Mouse (Mus musculus) limb, embryonic 12.5 days (tissue): ENCODE results near the gene Slc39a13. TPM values are rescaled to one million over a fixed set of nuclear protein-coding genes. Genes with fewer than 3 reads are reported as not detected.

ENCODE experiments used
- ATAC-seq: fragments of 200-750 bp; cut with Nextera tagmentation; 2 replicates; pipeline ENCODE4 v1.8.0; 2017; ENCODE audit warnings: low read depth, moderate TSS enrichment; ENCODE audit not compliant: insufficient number of reproducible peaks, insufficient read depth, low FRiP score, low TSS enrichment
- H3K27ac ChIP-seq: fragments of 300-500 bp; sonication (generic); 2 replicates; pipeline ENCODE4 v1.5.1; 2016; ENCODE audit warnings: mild to moderate bottlenecking, moderate library complexity
- H3K27me3 ChIP-seq: fragments of 300-500 bp; sonication (generic); 2 replicates; pipeline ENCODE4 v1.6.1; 2016; ENCODE audit warnings: mild to moderate bottlenecking, moderate library complexity
- H3K36me3 ChIP-seq: fragments of 300-500 bp; sonication (generic); 2 replicates; pipeline ENCODE4 v1.6.1; 2016; ENCODE audit warnings: mild to moderate bottlenecking, moderate library complexity
- H3K4me1 ChIP-seq: fragments of 300-500 bp; sonication (generic); replicated peaks from 2 replicates; pipeline ENCODE4 v1.6.1; 2016
- H3K4me2 ChIP-seq: fragments of 300-500 bp; sonication (generic); 2 replicates; pipeline ENCODE4 v1.6.1; 2016; ENCODE audit warnings: mild to moderate bottlenecking, moderate library complexity
- H3K4me3 ChIP-seq: fragments of 300-500 bp; sonication (generic); replicated peaks from 2 replicates; pipeline ENCODE4 v1.5.1; 2016; ENCODE audit warnings: mild to moderate bottlenecking
- H3K9ac ChIP-seq: fragments of 300-500 bp; sonication (generic); replicated peaks from 2 replicates; pipeline ENCODE4 v1.6.1; 2016; ENCODE audit warnings: mild to moderate bottlenecking, moderate library complexity
- H3K9me3 ChIP-seq: fragments of 300-500 bp; sonication (generic); 2 replicates; pipeline ENCODE4 v1.6.1; 2016; ENCODE audit warnings: mild to moderate bottlenecking, moderate library complexity
- WGBS: fragments of 180-500 bp; shearing (Covaris S2); methylation state at CpG from one replicate; pipeline ENCODE4 v1.1.7; 2016; 5-methylcytosine and 5-hydroxymethylcytosine counted together
- polyA plus RNA-seq: library from polyadenylated mRNA; unstranded; fragments of >200 nt; fragmentation: Nextera tagmentation; extraction: Ambion mirVana; gene quantifications from 2 replicates; pipeline ENCODE4 v1.2.1, GENCODE M21; 2016

The Slc39a13 gene
- polyA plus RNA-seq, result 45.2 and 49.0 TPM in 2 replicates

GRCm38 (mm10) chr2:91070076-91070800, at the start of gene Slc39a13:
TSS of gene Slc39a13 (minus strand) at chr2:91070417.
- Histone ChIP-seq H3K4me3 (peak within 1 kb of the TSS; percentile 64), H3K27me3 (no peaks in the 10 kb centered on the region), H3K4me2 (peak within 1 kb of the TSS; percentile 86), H3K36me3 (peaks cover 25% of the 10 kb centered on the region), H3K9ac (peak within 1 kb of the TSS; percentile 73), H3K9me3 (no peaks in the 10 kb centered on the region), H3K4me1 (peaks cover 24% of the 10 kb centered on the region), H3K27ac (peak within 1 kb of the TSS; percentile 85)
- under 1% methylated on average over 68 of the region's 69 CpGs for WGBS
- peak; percentile 97 for ATAC-seq

- Histone ChIP-seq H3K27ac (no peak overlapping the region), H3K4me1 (peaks cover 12% of the 10 kb centered on the region; the same call in 1 of the 2 replicates), H3K36me3 (no peaks in the 10 kb centered on the region), H3K9me3 (no peaks in the 10 kb centered on the region), H3K27me3 (peaks cover 48% of the 10 kb centered on the region), H3K4me2 (no peak overlapping the region), H3K4me3 (no peak overlapping the region), H3K9ac (no peak overlapping the region)
- WGBS, result 86% methylated on average over 6 of the region's 6 CpGs
- ATAC-seq, result no peak
Observed at GRCm38 (mm10) chr2:91119551-91119950, 49.3 kb upstream of the Slc39a13 start.

- H3K4me3 ChIP-seq, result no peak overlapping the region
- no peak overlapping the region for H3K4me2 ChIP-seq
- H3K4me1 ChIP-seq, result peaks cover 12% of the 10 kb centered on the region; the same call in 1 of the 2 replicates
- H3K9me3 ChIP-seq, result no peaks in the 10 kb centered on the region
- H3K27ac ChIP-seq, result no peak overlapping the region
- WGBS, result 94% methylated on average over 19 of the region's 19 CpGs
- no peak overlapping the region for H3K9ac ChIP-seq
- H3K27me3 ChIP-seq, result peaks cover 44% of the 10 kb centered on the region
- no peak for ATAC-seq
- H3K36me3 ChIP-seq, result no peaks in the 10 kb centered on the region
Observed at GRCm38 (mm10) chr2:91119061-91119460, 48.8 kb upstream of the Slc39a13 start.

GRCm38 (mm10) chr2:91118647-91119046, 48.4 kb upstream of the Slc39a13 start:
- H3K36me3 ChIP-seq, result no peaks in the 10 kb centered on the region
- no peak overlapping the region for H3K27ac ChIP-seq
- H3K4me3 ChIP-seq, result no peak overlapping the region
- no peak overlapping the region for H3K4me2 ChIP-seq
- 67% methylated on average over 1 of the region's 1 CpGs for WGBS
- no peak for ATAC-seq
- peaks cover 12% of the 10 kb centered on the region; the same call in 1 of the 2 replicates for H3K4me1 ChIP-seq
- H3K27me3 ChIP-seq, result peaks cover 44% of the 10 kb centered on the region
- H3K9me3 ChIP-seq, result no peaks in the 10 kb centered on the region
- no peak overlapping the region for H3K9ac ChIP-seq

- Histone ChIP-seq H3K27me3 (peaks cover 44% of the 10 kb centered on the region), H3K9me3 (no peaks in the 10 kb centered on the region), H3K4me2 (no peak within 1 kb of the TSS), H3K36me3 (no peaks in the 10 kb centered on the region), H3K27ac (no peak within 1 kb of the TSS), H3K9ac (no peak within 1 kb of the TSS), H3K4me3 (no peak within 1 kb of the TSS), H3K4me1 (peaks cover 12% of the 10 kb centered on the region; the same call in 1 of the 2 replicates)
- WGBS, result 74% methylated on average over 11 of the region's 11 CpGs
- ATAC-seq, result no peak
Observed at GRCm38 (mm10) chr2:91117585-91118275, 47.5 kb upstream of the Slc39a13 start, which contains the start of gene Mybpc3. TSS of gene Mybpc3 (plus strand) at chr2:91118144.

GRCm38 (mm10) chr2:91116842-91117241, 46.6 kb upstream of the Slc39a13 start:
- H3K9me3 ChIP-seq, result no peaks in the 10 kb centered on the region
- H3K36me3 ChIP-seq, result no peaks in the 10 kb centered on the region
- H3K27me3 ChIP-seq, result peaks cover 40% of the 10 kb centered on the region
- no peak overlapping the region for H3K4me3 ChIP-seq
- no peak for ATAC-seq
- H3K9ac ChIP-seq, result no peak overlapping the region
- H3K27ac ChIP-seq, result no peak overlapping the region
- 82% methylated on average over 5 of the region's 5 CpGs for WGBS
- peaks cover 12% of the 10 kb centered on the region; the same call in 1 of the 2 replicates for H3K4me1 ChIP-seq
- H3K4me2 ChIP-seq, result no peak overlapping the region

- 38% methylated on average over 12 of the region's 12 CpGs for WGBS
- ATAC-seq, result no peak
- Histone ChIP-seq H3K27me3 (peaks cover 33% of the 10 kb centered on the region), H3K4me1 (peaks cover 12% of the 10 kb centered on the region; the same call in 1 of the 2 replicates), H3K4me2 (peak overlapping the region; percentile 90), H3K27ac (no peak overlapping the region), H3K9ac (peak overlapping the region; percentile 65), H3K36me3 (no peaks in the 10 kb centered on the region), H3K4me3 (peak overlapping the region; percentile 49), H3K9me3 (no peaks in the 10 kb centered on the region)
Observed at GRCm38 (mm10) chr2:91115578-91115970, 45.4 kb upstream of the Slc39a13 start.

- Histone ChIP-seq H3K27ac (no peak overlapping the region), H3K4me2 (peak overlapping the region; percentile 90)
- WGBS, result 10% methylated on average over 42 of the region's 42 CpGs
Observed at GRCm38 (mm10) chr2:91114781-91115577, 44.8 kb upstream of the Slc39a13 start.

GRCm38 (mm10) chr2:91113852-91114251, 43.6 kb upstream of the Slc39a13 start:
- Histone ChIP-seq H3K9me3 (no peaks in the 10 kb centered on the region), H3K27me3 (peaks cover 22% of the 10 kb centered on the region), H3K4me3 (no peak overlapping the region), H3K27ac (no peak overlapping the region), H3K36me3 (no peaks in the 10 kb centered on the region), H3K4me1 (peaks cover 12% of the 10 kb centered on the region; the same call in 1 of the 2 replicates), H3K4me2 (no peak overlapping the region), H3K9ac (no peak overlapping the region)
- ATAC-seq, result no peak
- 74% methylated on average over 6 of the region's 6 CpGs for WGBS

More at GRCm38 (mm10) chr2:91114781-91115577, 44.8 kb upstream of the Slc39a13 start:
- ATAC-seq, result peak; percentile 36; the same call in 1 of the 2 replicates
- no peaks in the 10 kb centered on the region for H3K36me3 ChIP-seq
- H3K27me3 ChIP-seq, result peaks cover 29% of the 10 kb centered on the region
- peak overlapping the region; percentile 65 for H3K9ac ChIP-seq
- no peaks in the 10 kb centered on the region for H3K9me3 ChIP-seq
- H3K4me1 ChIP-seq, result peaks cover 12% of the 10 kb centered on the region; the same call in 1 of the 2 replicates
- H3K4me3 ChIP-seq, result peak overlapping the region; percentile 49

GRCm38 (mm10) chr2:91113334-91113733, 43.1 kb upstream of the Slc39a13 start:
- H3K36me3 ChIP-seq, result no peaks in the 10 kb centered on the region
- no peak overlapping the region for H3K27ac ChIP-seq
- WGBS, result 71% methylated on average over 10 of the region's 10 CpGs
- no peak overlapping the region for H3K9ac ChIP-seq
- ATAC-seq, result no peak
- H3K4me2 ChIP-seq, result no peak overlapping the region
- peaks cover 12% of the 10 kb centered on the region; the same call in 1 of the 2 replicates for H3K4me1 ChIP-seq
- no peak overlapping the region for H3K4me3 ChIP-seq
- H3K27me3 ChIP-seq, result peaks cover 22% of the 10 kb centered on the region
- no peaks in the 10 kb centered on the region for H3K9me3 ChIP-seq
